Mouse (Mus musculus) erythroid progenitor cell, adult 5-6 weeks (primary cell): ENCODE measurements around the gene Glmn. TPM values are rescaled to one million over a fixed set of nuclear protein-coding genes. Genes with fewer than 3 reads are reported as not detected.
A peak's percentile ranks its signal among the peaks of the same experiment; 100 is the strongest.

ENCODE experiments used
- ATAC-seq: replicated peaks from 2 replicates; pipeline ENCODE4 v1.8.0; 2016; ENCODE audit warnings: moderate number of reproducible peaks, mild to moderate bottlenecking, moderate TSS enrichment, inconsistent platforms; ENCODE audit not compliant: poor library complexity, low FRiP score, severe bottlenecking
- total RNA-seq, 2 experiments: library from RNA; stranded (forward) in 1 of 2; stranded (reverse) in 1 of 2; fragments of 150-400 nt in 1 of 2; fragments of 186-747, 209-891 nt in 1 of 2; gene quantifications; 2 replicates each; pipeline versions ENCODE4 v1.2.3 to v1.2.4; 2015 to 2017; ENCODE audit warnings: low replicate concordance in 2 of 2

The Glmn gene
- total RNA-seq, 2 experiments from 2014 or later: 1.3 to 10.3 TPM

DNA sequence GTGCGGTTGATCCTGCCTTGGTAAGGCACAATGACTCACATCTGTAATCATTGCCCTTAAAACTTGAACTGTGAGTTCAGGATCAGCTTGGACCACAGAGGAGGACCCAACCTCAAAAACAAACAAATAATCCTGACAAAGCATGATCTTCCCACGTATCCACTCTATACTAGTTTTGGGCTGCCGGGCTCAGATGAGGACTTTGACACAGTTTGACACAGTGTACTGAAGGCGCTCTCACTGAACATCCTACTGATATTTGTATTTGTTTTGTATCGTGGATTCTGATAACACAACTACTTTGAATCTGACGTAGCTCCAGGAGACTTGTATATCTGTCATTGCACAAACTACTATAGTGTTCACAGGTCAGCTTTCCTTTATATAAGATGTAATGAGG is 76.3 kb downstream of the Glmn start:
- no peak for ATAC-seq

DNA sequence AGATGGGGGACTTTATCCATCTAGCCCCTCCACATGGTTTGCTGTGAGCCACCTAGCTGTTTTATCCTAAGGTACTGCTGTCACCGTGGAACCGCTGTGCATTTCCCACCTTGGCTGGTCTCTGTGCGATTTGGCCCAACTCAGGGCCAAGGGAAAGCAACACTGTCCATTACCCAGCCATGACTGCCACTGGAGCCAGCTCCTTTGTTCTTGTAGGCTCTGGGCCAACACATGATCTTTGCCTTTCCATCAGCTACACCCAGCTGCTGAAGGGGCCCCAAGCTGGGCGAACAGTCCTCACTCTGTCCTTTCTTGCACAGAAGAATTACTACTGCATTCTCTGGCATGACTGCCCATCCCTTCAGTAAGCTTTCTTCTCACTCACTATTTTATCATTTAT is 79.1 kb downstream of the Glmn start:
- ATAC-seq: no peak

DNA sequence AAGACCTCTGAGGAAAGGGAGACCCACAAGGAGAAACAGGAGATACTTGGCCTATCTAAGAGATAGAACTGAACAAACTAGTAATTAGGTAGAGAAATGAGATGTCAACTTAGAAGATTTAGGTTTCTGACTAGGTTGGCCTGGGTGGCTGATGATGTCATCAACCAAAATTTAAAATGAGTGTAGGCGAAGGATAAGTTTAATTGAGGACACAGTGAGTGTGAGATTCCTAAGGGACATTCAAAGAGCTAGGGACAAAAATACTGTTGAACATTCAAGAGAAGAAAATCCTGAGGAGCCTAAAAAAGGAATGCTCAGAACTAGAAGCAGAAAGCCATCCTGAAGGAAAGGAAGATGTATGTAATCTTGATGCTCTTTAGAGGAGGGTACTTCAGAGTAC is 81.6 kb downstream of the Glmn start:
- ATAC-seq: no peak

DNA sequence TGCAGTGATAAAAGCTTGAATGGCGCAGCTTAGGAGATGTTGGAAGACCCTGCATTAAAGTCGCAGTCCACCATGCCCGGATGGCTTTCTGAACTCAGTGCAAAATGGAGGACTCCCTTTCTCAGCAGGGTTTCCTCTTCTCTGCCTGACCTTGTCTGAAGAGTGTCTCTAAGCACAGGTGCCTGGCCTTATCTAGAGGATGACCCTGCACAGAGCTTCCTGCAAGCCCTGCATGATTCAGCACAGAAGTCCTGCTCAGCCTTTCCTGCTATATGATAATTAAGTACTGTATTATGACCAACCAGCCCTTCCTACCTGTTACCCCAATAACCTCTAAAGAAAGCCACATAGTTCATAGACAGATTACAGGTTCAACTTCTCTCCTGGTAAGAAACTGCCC is 82.2 kb downstream of the Glmn start:
- ATAC-seq: no peak

DNA sequence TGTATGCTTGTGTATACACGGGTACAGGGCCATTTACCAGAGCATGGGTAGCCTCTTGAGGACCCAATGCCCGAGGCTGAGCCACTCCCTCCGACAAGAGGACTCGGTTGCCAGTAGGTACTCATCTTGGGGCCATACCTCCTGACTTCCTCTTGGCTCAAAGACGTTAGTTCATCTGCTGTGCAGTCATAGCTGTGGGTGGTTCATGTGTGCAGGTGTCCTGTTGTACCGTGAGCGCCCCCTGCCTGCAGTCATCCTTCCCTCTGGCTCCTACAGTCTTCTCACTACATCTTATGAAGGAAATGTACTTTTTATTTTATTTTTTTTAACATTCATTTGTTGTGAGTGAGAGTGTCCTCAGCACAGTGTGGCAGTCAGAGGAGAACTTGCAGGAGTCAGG is 84.1 kb downstream of the Glmn start:
- peak; percentile 87 for ATAC-seq

DNA sequence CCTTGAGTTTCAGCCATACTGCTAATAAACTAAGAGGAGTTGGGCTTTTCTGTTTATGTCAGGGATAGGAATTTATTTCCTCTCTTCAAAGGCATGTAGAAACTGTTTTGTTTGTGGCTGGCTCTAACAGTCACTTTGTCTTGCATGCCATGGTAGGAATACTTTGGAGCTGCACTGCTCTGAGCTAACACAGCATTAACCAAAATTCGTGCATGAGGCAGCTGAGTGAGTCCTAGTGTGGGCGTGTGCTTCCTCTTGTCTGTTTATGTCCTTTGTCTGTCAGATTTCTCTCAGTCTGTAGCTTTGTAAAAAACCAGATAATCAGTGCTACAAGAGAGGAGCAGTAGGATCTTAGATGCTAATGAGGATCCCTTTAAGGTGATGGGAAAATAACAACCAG is 86.4 kb downstream of the Glmn start:
- no peak for ATAC-seq

DNA sequence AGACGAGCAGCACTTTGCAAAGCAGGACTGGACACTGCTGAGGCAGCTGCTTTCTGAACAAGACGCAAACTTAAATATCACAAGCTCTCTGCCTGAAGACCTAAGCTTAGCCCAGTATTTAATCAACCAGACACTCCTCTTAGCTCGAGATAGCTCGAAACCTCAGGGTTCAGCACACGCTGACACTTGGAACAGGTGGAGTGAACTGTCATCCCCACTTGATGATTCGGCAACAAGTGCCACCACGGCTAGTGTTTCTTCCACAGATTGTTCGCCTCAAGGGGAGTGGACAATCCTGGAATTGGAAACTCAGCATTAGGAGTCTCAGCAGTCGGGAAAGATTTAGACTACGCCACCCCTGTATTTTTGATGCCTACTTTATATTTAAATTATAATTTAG is 87.2 kb downstream of the Glmn start:
- no peak for ATAC-seq

DNA sequence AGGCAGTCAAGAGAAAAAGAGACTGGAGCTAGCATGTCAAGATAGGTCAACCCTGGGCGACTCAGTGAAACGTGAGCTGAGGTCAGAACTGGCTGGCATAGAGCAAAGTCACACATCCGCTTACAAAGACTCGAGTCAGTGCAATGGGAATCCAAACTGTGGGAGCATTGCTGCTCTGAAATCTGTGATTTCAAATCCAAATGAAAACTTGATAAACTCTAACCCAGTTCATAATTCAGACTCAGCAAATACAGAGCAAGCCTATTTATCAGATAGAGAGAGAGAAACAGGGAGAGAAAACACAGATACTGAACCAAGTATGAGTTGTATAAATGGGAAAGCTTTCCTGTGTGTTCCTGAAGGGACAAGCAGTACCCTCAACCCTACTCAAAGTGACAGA is 90.4 kb downstream of the Glmn start, which contains the start of gene Gm42669:
Gm42669 (plus strand) TSS at position 301 of the 400 bp plus-strand sequence.
- ATAC-seq: no peak

DNA sequence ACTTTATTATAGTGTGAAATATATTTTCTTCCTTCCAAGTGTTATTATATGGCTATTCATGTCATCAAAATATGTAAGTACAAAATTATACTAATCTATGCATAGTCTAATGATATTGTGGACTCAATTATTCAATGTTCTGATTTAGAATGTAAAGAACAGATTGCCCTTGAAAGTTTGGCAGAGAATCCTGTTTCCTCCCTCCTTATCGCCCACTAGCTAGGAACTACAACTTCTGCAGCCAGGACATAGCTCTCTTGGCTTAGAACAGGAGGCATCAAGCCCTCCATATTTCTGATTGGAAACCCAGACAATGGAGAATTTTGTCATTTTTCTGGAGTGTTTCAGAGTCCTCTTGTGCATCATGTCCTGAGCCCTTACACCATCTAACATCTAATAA is 96.9 kb downstream of the Glmn start:
- ATAC-seq: no peak

DNA sequence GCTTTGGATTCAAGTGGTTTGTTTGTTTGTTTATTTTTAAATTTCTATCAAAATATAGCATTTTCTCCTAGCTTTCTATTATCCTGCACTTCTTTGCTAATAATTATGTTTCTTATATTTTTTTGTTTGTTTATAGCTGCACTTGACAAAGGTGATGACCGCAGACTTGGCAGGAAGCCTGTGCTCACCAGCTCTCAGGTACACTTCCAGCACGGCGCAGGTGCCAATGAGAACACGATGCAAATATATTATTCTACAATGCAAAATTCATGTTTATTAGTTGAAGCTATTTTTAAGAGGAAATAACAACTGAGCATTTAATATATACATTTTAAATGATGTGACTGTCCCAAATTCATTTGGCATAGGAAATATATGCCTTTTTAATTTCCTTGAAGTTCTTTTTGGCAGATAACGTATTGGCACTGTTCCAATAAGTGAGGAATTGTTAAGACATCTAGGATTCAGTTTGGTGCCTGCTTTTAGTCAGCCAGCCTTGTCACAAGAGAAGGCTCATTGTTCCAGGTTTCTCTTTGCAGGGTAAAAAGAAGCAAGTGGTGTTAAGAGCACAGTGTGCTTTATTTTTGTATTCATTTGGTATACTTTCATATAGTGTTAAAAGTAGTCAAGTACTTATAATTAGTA is 97.7 kb downstream of the Glmn start:
- ATAC-seq: no peak

Other genes starting within 250 kb of the Glmn start
- not detected in 2 replicates for gene Ephx4, start 195.2 kb downstream of the Glmn start, total RNA-seq (2015; ENCODE audit: low replicate concordance)
- gene Ephx4, start 195.2 kb downstream of the Glmn start, total RNA-seq (2017; ENCODE audit: low replicate concordance): not detected in 2 replicates
- not detected in 2 replicates for gene Lpcat2b, start 166.3 kb downstream of the Glmn start, total RNA-seq (2015; ENCODE audit: low replicate concordance)
- gene Lpcat2b, start 166.3 kb downstream of the Glmn start, total RNA-seq (2017; ENCODE audit: low replicate concordance): 0.45 TPM in 1 of 2 replicates, not detected in the other
- gene Btbd8, start 159.9 kb downstream of the Glmn start, total RNA-seq (2015; ENCODE audit: low replicate concordance): 4.7 and 11.3 TPM in 2 replicates
- 6.4 and 8.7 TPM in 2 replicates for gene Btbd8, start 159.9 kb downstream of the Glmn start, total RNA-seq (2017; ENCODE audit: low replicate concordance)
- not detected in 2 replicates for gene Gm42669, start 90.3 kb downstream of the Glmn start, total RNA-seq (2015; ENCODE audit: low replicate concordance)
- 0.08 and 0.39 TPM in 2 replicates for gene Gm42669, start 90.3 kb downstream of the Glmn start, total RNA-seq (2017; ENCODE audit: low replicate concordance)
- not detected in 2 replicates for gene 1700028K03Rik, start 63.2 kb downstream of the Glmn start, total RNA-seq (2015; ENCODE audit: low replicate concordance)
- gene 1700028K03Rik, start 63.2 kb downstream of the Glmn start, total RNA-seq (2017; ENCODE audit: low replicate concordance): 0.51 and 0.68 TPM in 2 replicates
- 6.3 and 10.1 TPM in 2 replicates for gene Rpap2, start 515 bp downstream of the Glmn start, total RNA-seq (2015; ENCODE audit: low replicate concordance)
- gene Rpap2, start 515 bp downstream of the Glmn start, total RNA-seq (2017; ENCODE audit: low replicate concordance): 6.3 and 11.0 TPM in 2 replicates
- 4.7 and 5.0 TPM in 2 replicates for gene Gfi1, start 128.1 kb upstream of the Glmn start, total RNA-seq (2015; ENCODE audit: low replicate concordance)
- gene Gfi1, start 128.1 kb upstream of the Glmn start, total RNA-seq (2017; ENCODE audit: low replicate concordance): 4.5 and 6.3 TPM in 2 replicates
- gene Ube2d2b, start 232.2 kb upstream of the Glmn start, total RNA-seq (2015; ENCODE audit: low replicate concordance): not detected in 2 replicates
- 1.0 TPM in 1 of 2 replicates, not detected in the other for gene Ube2d2b, start 232.2 kb upstream of the Glmn start, total RNA-seq (2017; ENCODE audit: low replicate concordance)